Mouse (Mus musculus): ENCODE results near the gene Rpusd1. TPM values are rescaled to one million over a fixed set of nuclear protein-coding genes. Genes with fewer than 3 reads are reported as not detected.

Gene Rpusd1
- polyA plus RNA-seq (2012; rRNA removed), result 43.2 and 59.4 TPM in 2 replicates

GRCm38 (mm10) chr17:25727265-25728008 is at the start of gene Rpusd1, which contains the start of gene Chtf18:
Gene Rpusd1 (plus strand): TSS chr17:25727670.
Gene Chtf18 (minus strand): TSS chr17:25727419.
- peak; percentile 38; the same call in 1 of the 2 replicates for TF ChIP-seq POLR2A (IDR thresholded peaks at IDR 0.05; ENCODE audit: borderline replicate concordance, extremely low read depth, insufficient read depth, insufficient read length, poor library complexity, severe bottlenecking)
- no peak for TF ChIP-seq CTCF (IDR thresholded peaks at IDR 0.05; ENCODE audit: borderline replicate concordance, extremely low read depth, insufficient read depth, insufficient read length)
- peak; percentile 100 for DNase-seq (ENCODE audit: low read depth)

DNA sequence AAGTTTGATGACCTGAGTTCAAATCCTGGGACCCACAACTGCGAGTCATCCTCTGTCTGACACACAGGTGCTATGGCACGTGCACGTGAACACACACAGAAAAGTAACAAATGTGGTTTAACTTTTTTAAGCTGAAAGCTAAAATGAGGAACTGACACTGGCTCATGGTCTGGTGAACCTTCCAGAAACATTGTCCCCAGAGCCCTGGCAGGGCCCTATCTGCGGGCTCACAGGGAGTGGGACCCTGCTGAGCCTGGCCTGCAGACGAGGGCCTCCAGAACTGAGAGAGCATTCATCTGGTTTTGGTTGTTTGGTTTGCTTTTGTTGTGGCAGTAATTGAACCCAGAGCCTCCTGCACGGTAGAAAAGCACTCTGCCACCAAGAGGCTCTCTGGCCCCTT is 49.5 kb upstream of the Rpusd1 start:
- TF ChIP-seq POLR2A (IDR thresholded peaks at IDR 0.05; ENCODE audit: borderline replicate concordance, extremely low read depth, insufficient read depth, insufficient read length, poor library complexity, severe bottlenecking) (no peak), CTCF (IDR thresholded peaks at IDR 0.05; ENCODE audit: borderline replicate concordance, extremely low read depth, insufficient read depth, insufficient read length) (no peak)
- DNase-seq (ENCODE audit: low read depth), result no peak

DNA sequence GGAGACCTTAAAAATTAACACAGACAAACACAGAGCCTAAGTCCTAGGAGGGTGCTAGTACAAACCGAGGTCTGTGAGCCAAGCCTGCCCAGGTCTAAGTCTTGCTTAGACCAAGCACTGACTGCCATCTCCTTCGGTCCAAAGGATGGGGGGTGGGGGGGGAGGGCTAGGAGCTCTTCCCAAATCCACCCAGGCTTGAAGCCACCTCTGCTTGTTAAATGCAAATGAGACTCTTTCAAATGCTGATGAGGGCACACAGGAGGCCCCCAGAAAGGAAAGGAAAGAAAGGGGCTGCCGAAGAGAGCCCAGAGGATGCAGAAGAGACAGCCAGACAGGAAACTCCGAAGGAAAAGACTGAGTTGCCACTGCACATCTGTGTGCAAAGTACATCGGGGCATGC is 47.7 kb upstream of the Rpusd1 start:
- no peak for TF ChIP-seq CTCF (IDR thresholded peaks at IDR 0.05; ENCODE audit: borderline replicate concordance, extremely low read depth, insufficient read depth, insufficient read length)
- DNase-seq (ENCODE audit: low read depth), result peak; percentile 79

DNA sequence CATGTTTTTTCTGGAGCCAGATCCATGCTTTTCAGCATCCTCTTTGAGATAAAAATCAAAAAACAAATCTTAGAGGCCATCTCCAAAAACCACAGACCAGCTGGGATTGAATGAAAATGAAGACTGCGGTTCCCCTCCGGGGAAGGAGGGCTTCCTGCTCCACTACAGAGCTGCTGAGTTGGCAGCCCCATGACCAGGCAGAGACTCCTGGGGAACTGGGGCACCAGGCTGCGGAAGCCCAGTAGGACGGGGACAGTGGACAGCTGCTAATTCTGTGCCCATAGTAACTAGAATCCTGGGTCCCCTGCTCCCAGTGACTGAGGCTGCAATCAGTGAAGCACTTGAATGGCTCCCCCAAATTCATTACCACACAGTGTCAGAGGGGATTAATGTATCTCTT is 45.8 kb upstream of the Rpusd1 start:
- no peak for TF ChIP-seq POLR2A (IDR thresholded peaks at IDR 0.05; ENCODE audit: borderline replicate concordance, extremely low read depth, insufficient read depth, insufficient read length, poor library complexity, severe bottlenecking)
- TF ChIP-seq CTCF (IDR thresholded peaks at IDR 0.05; ENCODE audit: borderline replicate concordance, extremely low read depth, insufficient read depth, insufficient read length), result no peak
- no peak for DNase-seq (ENCODE audit: low read depth)

GRCm38 (mm10) chr17:25686323-25686722 is 41.1 kb upstream of the Rpusd1 start:
- no peak for DNase-seq (ENCODE audit: low read depth)
- TF ChIP-seq POLR2A (IDR thresholded peaks at IDR 0.05; ENCODE audit: borderline replicate concordance, extremely low read depth, insufficient read depth, insufficient read length, poor library complexity, severe bottlenecking) (no peak), CTCF (IDR thresholded peaks at IDR 0.05; ENCODE audit: borderline replicate concordance, extremely low read depth, insufficient read depth, insufficient read length) (peak; percentile 55)

GRCm38 (mm10) chr17:25688922-25689321 is 38.5 kb upstream of the Rpusd1 start:
- TF ChIP-seq POLR2A (IDR thresholded peaks at IDR 0.05; ENCODE audit: borderline replicate concordance, extremely low read depth, insufficient read depth, insufficient read length, poor library complexity, severe bottlenecking) (no peak), CTCF (IDR thresholded peaks at IDR 0.05; ENCODE audit: borderline replicate concordance, extremely low read depth, insufficient read depth, insufficient read length) (no peak)
- DNase-seq (ENCODE audit: low read depth), result no peak

GRCm38 (mm10) chr17:25696263-25696662 is 31.2 kb upstream of the Rpusd1 start:
- no peak for TF ChIP-seq CTCF (IDR thresholded peaks at IDR 0.05; ENCODE audit: borderline replicate concordance, extremely low read depth, insufficient read depth, insufficient read length)
- no peak for TF ChIP-seq POLR2A (IDR thresholded peaks at IDR 0.05; ENCODE audit: borderline replicate concordance, extremely low read depth, insufficient read depth, insufficient read length, poor library complexity, severe bottlenecking)
- DNase-seq (ENCODE audit: low read depth), result no peak

- peak; percentile 84 for TF ChIP-seq CTCF (IDR thresholded peaks at IDR 0.05; ENCODE audit: borderline replicate concordance, extremely low read depth, insufficient read depth, insufficient read length)
- no peak for TF ChIP-seq POLR2A (IDR thresholded peaks at IDR 0.05; ENCODE audit: borderline replicate concordance, extremely low read depth, insufficient read depth, insufficient read length, poor library complexity, severe bottlenecking)
- peak; percentile 85 for DNase-seq (ENCODE audit: low read depth)
These were observed 29.0 kb upstream of the Rpusd1 start for GRCm38 (mm10) chr17:25698446-25698845.

DNA sequence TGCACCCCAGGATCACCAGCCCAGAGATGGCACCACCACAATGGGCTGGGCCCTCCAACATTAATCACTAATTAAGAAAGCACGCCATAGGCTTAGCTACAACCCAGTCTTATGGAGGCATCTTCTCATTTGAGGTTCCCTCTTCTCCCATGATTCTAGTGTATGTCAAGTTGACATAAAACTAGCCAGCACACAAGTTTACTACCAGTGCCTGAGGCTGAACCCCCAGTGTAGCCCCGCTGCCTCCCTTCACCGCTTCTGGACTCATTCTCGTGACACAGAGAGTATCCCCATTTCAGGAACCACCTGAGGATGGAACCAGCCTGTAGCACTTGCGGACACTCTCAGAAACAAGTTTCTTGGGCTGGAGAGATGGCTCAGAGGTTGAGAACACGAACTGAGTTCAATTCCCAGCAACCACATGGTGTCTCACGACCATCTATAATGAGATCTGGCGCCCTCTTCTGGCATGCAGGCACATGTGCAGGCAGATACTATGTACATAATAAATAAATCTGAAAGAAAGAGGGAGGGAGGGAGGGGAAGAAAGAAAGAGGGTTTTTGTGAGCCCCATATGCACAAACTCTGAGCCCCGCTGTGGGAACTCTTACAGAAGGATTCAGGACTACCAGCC is 26.5 kb upstream of the Rpusd1 start:
- TF ChIP-seq POLR2A (IDR thresholded peaks at IDR 0.05; ENCODE audit: borderline replicate concordance, extremely low read depth, insufficient read depth, insufficient read length, poor library complexity, severe bottlenecking), result no peak
- TF ChIP-seq CTCF (IDR thresholded peaks at IDR 0.05; ENCODE audit: borderline replicate concordance, extremely low read depth, insufficient read depth, insufficient read length), result peak; percentile 40; the same call in 1 of the 2 replicates
- no peak for DNase-seq (ENCODE audit: low read depth)

GRCm38 (mm10) chr17:25709994-25710393 is 17.5 kb upstream of the Rpusd1 start:
- DNase-seq (ENCODE audit: low read depth), result no peak
- TF ChIP-seq POLR2A (IDR thresholded peaks at IDR 0.05; ENCODE audit: borderline replicate concordance, extremely low read depth, insufficient read depth, insufficient read length, poor library complexity, severe bottlenecking) (no peak), CTCF (IDR thresholded peaks at IDR 0.05; ENCODE audit: borderline replicate concordance, extremely low read depth, insufficient read depth, insufficient read length) (no peak)

GRCm38 (mm10) chr17:25711136-25711535 is 16.3 kb upstream of the Rpusd1 start:
- DNase-seq (ENCODE audit: low read depth), result no peak
- no peak for TF ChIP-seq CTCF (IDR thresholded peaks at IDR 0.05; ENCODE audit: borderline replicate concordance, extremely low read depth, insufficient read depth, insufficient read length)
- no peak for TF ChIP-seq POLR2A (IDR thresholded peaks at IDR 0.05; ENCODE audit: borderline replicate concordance, extremely low read depth, insufficient read depth, insufficient read length, poor library complexity, severe bottlenecking)

DNA sequence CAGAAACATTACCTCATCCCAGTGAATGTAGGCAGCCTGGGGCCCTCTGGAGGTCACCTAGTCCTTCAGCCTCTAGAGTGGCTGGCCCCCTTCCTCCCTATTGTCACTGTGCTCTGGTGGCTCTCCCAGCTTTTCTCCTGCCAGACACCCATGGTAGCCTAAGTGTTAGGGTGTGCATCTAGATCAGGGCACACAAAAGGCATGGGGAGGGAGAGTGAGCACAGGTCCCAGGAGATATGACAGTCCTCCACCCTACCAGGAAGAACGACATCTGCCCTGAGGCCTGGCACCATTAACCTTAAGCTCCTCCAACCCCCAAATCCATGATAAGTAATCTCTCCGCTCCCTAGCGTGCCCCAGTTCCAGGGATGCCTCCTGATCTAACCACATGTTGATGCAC is 11.8 kb upstream of the Rpusd1 start:
- DNase-seq (ENCODE audit: low read depth), result no peak
- no peak for TF ChIP-seq CTCF (IDR thresholded peaks at IDR 0.05; ENCODE audit: borderline replicate concordance, extremely low read depth, insufficient read depth, insufficient read length)
- no peak for TF ChIP-seq POLR2A (IDR thresholded peaks at IDR 0.05; ENCODE audit: borderline replicate concordance, extremely low read depth, insufficient read depth, insufficient read length, poor library complexity, severe bottlenecking)

All from brain, embryonic 14.5 days (tissue).